Mouse (Mus musculus) neural tube, embryonic 12.5 days (tissue): ENCODE results near the gene Hoxc8. TPM values are rescaled to one million over a fixed set of nuclear protein-coding genes. Genes with fewer than 3 reads are reported as not detected.

Experiments
- ATAC-seq: fragments of 200-750 bp; cut with Nextera tagmentation; 2 replicates; pipeline ENCODE4 v1.8.0; 2017; ENCODE audit warnings: low read depth, mild to moderate bottlenecking, moderate TSS enrichment, moderate library complexity; ENCODE audit not compliant: low FRiP score
- H3K27ac ChIP-seq: fragments of 300-500 bp; sonication (generic); 2 replicates; pipeline ENCODE4 v1.5.1; 2016
- H3K27me3 ChIP-seq: fragments of 300-500 bp; sonication (generic); replicated peaks from 2 replicates; pipeline ENCODE4 v1.6.1; 2016; ENCODE audit warnings: mild to moderate bottlenecking
- H3K36me3 ChIP-seq: fragments of 300-500 bp; sonication (generic); 2 replicates; pipeline ENCODE4 v1.6.1; 2016; ENCODE audit warnings: mild to moderate bottlenecking
- H3K4me1 ChIP-seq: fragments of 300-500 bp; sonication (generic); 2 replicates; pipeline ENCODE4 v1.6.1; 2016
- H3K4me2 ChIP-seq: fragments of 300-500 bp; sonication (generic); replicated peaks from 2 replicates; pipeline ENCODE4 v1.6.1; 2016; ENCODE audit warnings: mild to moderate bottlenecking
- H3K4me3 ChIP-seq: fragments of 300-500 bp; sonication (generic); 2 replicates; pipeline ENCODE4 v1.5.1; 2016
- H3K9ac ChIP-seq: fragments of 300-500 bp; sonication (generic); 2 replicates; pipeline ENCODE4 v1.6.1; 2016; ENCODE audit warnings: mild to moderate bottlenecking
- H3K9me3 ChIP-seq: fragments of 300-500 bp; sonication (generic); 2 replicates; pipeline ENCODE4 v1.6.1; 2016; ENCODE audit warnings: mild to moderate bottlenecking
- WGBS: fragments of 180-500 bp; shearing (Covaris S2); methylation state at CpG from one replicate; pipeline ENCODE4 v1.1.7; 2016; 5-methylcytosine and 5-hydroxymethylcytosine counted together
- polyA plus RNA-seq: library from polyadenylated mRNA; unstranded; fragments of >200 nt; fragmentation: Nextera tagmentation; extraction: Ambion mirVana; gene quantifications from 2 replicates; pipeline ENCODE4 v1.2.1, GENCODE M21; 2016

The Hoxc8 gene
- polyA plus RNA-seq, 1 experiment from 2014 or later, result 65.6 TPM

DNA sequence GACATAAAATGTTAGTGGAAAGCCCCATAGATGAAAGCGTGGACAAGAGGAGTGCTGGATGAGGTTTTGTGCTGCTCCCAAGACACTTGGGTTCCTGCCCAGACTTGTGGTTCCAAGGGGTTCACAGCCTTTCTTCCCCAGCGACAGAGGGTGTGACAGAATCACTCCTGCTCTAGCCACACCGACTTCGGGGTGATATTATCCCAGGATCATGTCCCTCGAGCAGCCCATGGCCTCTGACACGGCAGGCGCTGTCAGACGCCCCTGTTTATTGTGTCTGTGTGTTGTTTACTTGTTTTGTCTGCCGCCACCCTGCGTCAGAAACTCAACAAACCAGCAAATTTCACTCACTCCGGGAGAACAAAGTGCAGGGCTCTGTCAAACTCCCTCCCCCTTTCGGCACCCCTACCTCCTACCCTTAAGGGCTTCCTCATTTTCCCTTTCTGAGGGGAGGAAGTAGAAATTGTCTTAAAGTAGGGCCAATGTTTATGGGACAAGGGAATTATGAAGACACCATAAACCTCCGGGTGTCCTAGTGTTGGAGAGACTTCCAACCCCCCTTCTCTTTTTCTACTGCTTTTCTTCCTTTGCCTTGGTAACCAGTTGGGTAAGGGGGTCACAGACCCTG, 12.5 kb downstream of the Hoxc8 start:
- Histone ChIP-seq H3K4me1 (peaks cover 75% of the 10 kb centered on the region), H3K27me3 (0 out of 2 replicates have a peak, but pooled peaks cover 4% of the 10 kb centered on the region), H3K27ac (peak overlapping the region; percentile 91), H3K4me3 (peak overlapping the region; percentile 76), H3K9me3 (no peaks in the 10 kb centered on the region), H3K4me2 (peak overlapping the region; percentile 86), H3K9ac (peak overlapping the region; percentile 96), H3K36me3 (no peaks in the 10 kb centered on the region)
- no peak for ATAC-seq
- WGBS, result 6% methylated on average over 13 of the region's 13 CpGs

DNA sequence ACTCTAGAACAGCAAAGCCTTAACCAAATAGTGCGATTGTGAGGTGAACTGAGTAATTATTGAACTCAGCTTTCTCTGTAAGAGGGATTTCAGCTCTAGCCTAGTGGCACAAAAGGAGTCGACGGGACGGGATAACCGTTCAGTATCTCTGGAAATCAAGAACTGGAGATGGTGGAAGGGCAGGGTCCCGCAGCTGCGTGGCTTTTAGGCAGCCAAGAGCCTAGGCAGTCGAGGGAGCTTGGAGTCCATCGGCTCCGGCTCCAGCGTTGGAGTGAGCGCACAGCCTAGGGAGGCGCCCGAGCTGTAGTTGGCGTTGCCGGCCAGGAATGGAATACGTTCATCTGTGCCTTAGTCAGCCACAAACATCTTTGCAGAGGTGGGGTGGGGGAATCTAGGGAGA, 14.9 kb downstream of the Hoxc8 start:
- Histone ChIP-seq H3K4me2 (peak overlapping the region; percentile 86), H3K36me3 (no peaks in the 10 kb centered on the region), H3K9me3 (no peaks in the 10 kb centered on the region), H3K27me3 (no peaks in the 10 kb centered on the region), H3K4me3 (peak overlapping the region; percentile 38), H3K9ac (peak overlapping the region; percentile 94), H3K27ac (peak overlapping the region; percentile 75), H3K4me1 (peaks cover 87% of the 10 kb centered on the region)
- no peak for ATAC-seq
- WGBS, result under 1% methylated on average over 17 of the region's 17 CpGs

DNA sequence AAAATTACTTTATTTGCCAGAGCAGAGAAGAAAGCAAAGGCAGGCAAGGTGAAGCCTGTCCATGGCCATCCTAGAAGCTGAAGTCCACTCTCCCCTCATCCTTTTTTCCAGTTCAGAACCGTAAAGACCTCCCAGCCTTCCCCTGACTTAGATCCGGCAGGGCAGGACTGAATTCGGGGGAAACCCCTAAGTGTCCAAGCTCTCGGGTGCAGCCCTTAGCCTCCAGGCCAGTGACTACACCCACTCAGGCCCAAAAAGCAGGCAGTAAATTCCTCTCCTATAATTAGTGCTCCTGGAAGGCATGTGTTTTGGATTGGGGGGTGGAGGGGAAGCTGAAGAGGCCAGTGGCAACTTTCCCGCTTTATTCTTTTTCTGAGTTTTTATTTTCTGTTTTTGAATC, 15.4 kb downstream of the Hoxc8 start:
- H3K36me3 ChIP-seq, result no peaks in the 10 kb centered on the region; the same call in 1 of the 2 replicates
- 6% methylated on average over 5 of the region's 5 CpGs for WGBS
- peak overlapping the region; percentile 86 for H3K4me2 ChIP-seq
- ATAC-seq, result no peak
- peaks cover 92% of the 10 kb centered on the region for H3K4me1 ChIP-seq
- H3K4me3 ChIP-seq, result peak overlapping the region; percentile 38
- peak overlapping the region; percentile 94 for H3K9ac ChIP-seq
- no peaks in the 10 kb centered on the region for H3K9me3 ChIP-seq
- no peaks in the 10 kb centered on the region for H3K27me3 ChIP-seq
- H3K27ac ChIP-seq, result peak overlapping the region; percentile 75

DNA sequence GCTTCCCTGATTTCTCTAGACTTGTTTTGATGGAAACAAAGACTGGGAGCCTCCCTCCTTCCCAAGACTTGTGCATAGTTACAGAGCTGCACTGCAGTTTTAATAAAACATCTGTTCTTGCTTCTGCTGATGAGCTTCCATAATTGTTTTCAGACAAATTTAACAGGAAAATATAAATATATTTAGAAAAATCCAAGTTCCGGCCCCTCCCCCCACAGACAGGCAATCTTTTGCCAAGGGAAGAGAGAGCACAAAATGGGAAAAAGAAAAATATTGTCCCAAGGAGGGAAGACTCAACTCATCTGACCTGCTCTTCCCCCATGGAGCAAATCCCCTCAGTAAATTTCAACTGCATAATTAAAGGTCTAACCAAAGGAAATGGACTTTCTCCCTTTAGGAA, 15.9 kb downstream of the Hoxc8 start:
- Histone ChIP-seq H3K36me3 (no peaks in the 10 kb centered on the region; the same call in 1 of the 2 replicates), H3K9ac (peak overlapping the region; percentile 94), H3K27ac (peak overlapping the region; percentile 75; the same call in 1 of the 2 replicates), H3K4me3 (peak overlapping the region; percentile 38), H3K4me2 (peak overlapping the region; percentile 86), H3K4me1 (peaks cover 97% of the 10 kb centered on the region), H3K27me3 (no peaks in the 10 kb centered on the region), H3K9me3 (no peaks in the 10 kb centered on the region)
- WGBS, result 9% methylated on average over 1 of the region's 1 CpGs
- no peak for ATAC-seq

DNA sequence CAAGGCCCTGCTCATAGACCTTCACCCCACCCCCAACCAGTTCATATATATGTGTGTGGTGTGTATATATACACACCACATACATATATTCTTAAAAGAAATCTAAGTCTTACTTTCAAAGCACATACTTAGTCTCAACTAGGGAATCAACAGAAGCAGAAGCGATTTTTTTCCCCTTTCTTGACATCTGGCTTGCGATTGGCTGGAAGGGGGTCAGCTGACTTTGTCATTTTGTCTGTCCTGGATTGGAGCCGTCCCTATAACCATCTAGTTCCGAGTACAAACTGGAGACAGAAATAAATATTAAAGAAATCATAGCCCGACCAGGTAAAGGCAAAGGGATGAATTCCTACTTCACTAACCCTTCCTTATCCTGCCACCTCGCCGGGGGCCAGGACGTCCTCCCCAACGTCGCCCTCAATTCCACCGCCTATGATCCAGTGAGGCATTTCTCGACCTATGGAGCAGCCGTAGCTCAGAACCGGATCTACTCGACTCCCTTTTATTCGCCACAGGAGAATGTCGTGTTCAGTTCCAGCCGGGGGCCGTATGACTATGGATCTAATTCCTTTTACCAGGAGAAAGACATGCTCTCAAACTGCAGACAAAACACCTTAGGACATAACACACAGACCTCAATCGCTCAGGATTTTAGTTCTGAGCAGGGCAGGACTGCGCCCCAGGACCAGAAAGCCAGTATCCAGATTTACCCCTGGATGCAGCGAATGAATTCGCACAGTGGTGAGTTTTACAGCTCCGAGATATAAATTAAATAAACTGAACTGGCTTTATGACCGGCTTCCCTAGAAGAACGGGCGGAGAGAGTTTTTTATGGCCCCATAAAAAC, 19.1 kb downstream of the Hoxc8 start:
- no peak for ATAC-seq
- Histone ChIP-seq H3K4me1 (peaks cover 93% of the 10 kb centered on the region), H3K9me3 (no peaks in the 10 kb centered on the region), H3K4me2 (peak overlapping the region; percentile 86), H3K9ac (peak overlapping the region; percentile 94), H3K27me3 (no peaks in the 10 kb centered on the region), H3K27ac (peak overlapping the region; percentile 93), H3K36me3 (peaks cover 2% of the 10 kb centered on the region; the same call in 1 of the 2 replicates), H3K4me3 (peak overlapping the region; percentile 48)
- under 1% methylated on average over 27 of the region's 27 CpGs for WGBS

DNA sequence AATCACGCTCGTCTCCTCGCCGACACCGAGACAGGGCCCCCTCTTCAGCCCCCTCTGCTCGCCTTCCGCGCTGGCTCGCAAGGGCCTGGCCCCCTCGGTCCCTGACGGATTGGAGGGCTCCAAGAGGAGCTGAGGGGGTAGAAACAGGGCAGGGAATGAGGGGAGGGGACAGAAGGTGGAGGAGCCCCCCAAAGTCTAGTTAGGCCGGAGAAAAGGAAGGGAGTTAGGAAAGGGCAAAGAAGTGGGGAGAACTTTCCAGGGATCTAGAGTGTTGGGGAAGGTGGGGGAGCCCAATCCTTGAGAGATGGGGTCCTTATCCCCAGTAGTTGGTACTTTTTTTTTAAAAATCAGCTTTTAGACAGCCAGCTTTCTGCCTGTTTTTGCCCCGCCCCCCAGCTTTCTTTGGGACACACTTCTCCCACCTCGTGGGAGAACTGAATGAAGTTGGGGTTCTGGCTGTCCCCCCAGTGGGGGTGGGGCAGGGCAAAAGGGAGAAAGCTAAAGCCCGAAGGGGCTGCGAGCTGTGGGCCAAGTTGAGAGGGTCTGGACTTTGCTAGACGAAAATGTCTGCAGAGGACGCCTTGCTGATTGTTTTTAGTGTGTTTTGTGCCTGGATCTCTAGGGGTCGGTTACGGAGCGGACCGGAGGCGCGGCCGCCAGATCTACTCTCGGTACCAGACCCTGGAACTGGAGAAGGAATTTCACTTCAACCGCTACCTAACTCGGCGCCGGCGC, 19.9 kb downstream of the Hoxc8 start:
- Histone ChIP-seq H3K4me1 (peaks cover 93% of the 10 kb centered on the region), H3K27me3 (no peaks in the 10 kb centered on the region), H3K4me2 (peak overlapping the region; percentile 86), H3K27ac (peak overlapping the region; percentile 93), H3K36me3 (peaks cover 2% of the 10 kb centered on the region; the same call in 1 of the 2 replicates), H3K9me3 (no peaks in the 10 kb centered on the region), H3K4me3 (peak overlapping the region; percentile 48), H3K9ac (peak overlapping the region; percentile 94)
- WGBS, result under 1% methylated on average over 31 of the region's 31 CpGs
- no peak for ATAC-seq

DNA sequence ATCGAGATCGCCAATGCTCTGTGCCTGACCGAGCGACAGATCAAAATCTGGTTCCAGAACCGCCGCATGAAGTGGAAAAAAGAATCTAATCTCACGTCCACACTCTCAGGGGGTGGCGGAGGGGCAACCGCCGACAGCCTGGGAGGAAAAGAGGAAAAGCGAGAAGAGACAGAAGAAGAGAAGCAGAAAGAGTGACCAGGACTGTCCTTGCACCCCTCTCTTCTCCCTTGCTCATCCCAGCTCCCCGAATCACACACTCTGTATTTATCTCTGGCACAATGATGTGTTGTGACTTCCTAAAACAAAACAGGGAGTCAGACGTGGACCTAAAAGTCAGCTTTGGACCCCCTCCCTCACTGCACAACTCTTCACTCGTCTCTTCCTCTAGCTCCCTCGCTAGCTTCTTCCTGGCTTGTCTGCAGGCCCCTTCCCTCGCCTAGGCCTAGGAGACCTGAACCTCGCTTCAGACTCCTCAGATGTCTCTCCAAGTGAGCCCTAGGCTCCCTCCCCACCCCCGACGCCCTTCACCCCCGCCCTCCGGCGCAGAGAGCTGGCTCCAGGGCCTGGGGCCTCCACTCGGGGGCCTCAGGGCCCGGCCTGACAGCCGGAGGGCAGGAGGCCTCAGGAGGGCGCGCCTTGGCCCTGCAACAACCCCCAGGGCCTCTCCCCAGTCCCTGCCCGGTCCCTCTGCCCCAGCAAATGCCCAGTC, 20.6 kb downstream of the Hoxc8 start:
- Histone ChIP-seq H3K27ac (peak overlapping the region; percentile 93), H3K4me2 (peak overlapping the region; percentile 86), H3K4me1 (peaks cover 93% of the 10 kb centered on the region), H3K4me3 (peak overlapping the region; percentile 48), H3K36me3 (peaks cover 2% of the 10 kb centered on the region; the same call in 1 of the 2 replicates), H3K9me3 (no peaks in the 10 kb centered on the region), H3K27me3 (no peaks in the 10 kb centered on the region), H3K9ac (peak overlapping the region; percentile 94)
- 5% methylated on average over 28 of the region's 28 CpGs for WGBS
- ATAC-seq, result no peak

DNA sequence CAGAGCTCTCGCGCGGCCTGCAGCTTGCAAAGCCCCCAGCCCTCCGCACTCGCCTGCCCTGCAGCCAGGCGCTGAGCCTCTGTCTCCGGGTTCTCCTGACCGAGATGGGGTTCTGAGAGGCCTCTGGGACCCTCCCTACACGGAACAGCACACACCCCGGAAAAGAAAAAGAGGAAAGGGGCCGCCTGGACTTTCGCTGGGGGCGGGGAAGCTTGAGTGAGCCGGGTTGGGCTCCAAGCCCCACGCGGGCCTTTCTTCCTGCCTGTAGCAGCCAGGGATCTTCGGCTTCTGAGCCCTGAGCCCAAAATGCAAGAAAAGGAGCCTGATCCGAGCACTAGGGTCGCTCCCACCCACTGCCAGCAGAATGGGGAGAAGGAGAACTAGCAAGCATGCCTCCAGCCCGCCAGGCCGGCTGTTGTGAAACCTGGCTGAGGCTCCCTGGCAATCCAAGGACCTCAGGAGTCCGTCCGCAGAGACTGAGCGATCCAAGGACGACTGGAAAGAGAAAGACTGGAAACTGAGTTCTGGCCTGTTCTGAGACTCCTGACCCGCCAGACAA, 21.6 kb downstream of the Hoxc8 start:
- Histone ChIP-seq H3K4me1 (peaks cover 93% of the 10 kb centered on the region), H3K27ac (peak overlapping the region; percentile 84), H3K4me2 (peak overlapping the region; percentile 86), H3K9ac (peak overlapping the region; percentile 94), H3K4me3 (peak overlapping the region; percentile 47), H3K27me3 (no peaks in the 10 kb centered on the region), H3K36me3 (peaks cover 2% of the 10 kb centered on the region; the same call in 1 of the 2 replicates), H3K9me3 (no peaks in the 10 kb centered on the region)
- 3% methylated on average over 26 of the region's 26 CpGs for WGBS
- ATAC-seq, result no peak

DNA sequence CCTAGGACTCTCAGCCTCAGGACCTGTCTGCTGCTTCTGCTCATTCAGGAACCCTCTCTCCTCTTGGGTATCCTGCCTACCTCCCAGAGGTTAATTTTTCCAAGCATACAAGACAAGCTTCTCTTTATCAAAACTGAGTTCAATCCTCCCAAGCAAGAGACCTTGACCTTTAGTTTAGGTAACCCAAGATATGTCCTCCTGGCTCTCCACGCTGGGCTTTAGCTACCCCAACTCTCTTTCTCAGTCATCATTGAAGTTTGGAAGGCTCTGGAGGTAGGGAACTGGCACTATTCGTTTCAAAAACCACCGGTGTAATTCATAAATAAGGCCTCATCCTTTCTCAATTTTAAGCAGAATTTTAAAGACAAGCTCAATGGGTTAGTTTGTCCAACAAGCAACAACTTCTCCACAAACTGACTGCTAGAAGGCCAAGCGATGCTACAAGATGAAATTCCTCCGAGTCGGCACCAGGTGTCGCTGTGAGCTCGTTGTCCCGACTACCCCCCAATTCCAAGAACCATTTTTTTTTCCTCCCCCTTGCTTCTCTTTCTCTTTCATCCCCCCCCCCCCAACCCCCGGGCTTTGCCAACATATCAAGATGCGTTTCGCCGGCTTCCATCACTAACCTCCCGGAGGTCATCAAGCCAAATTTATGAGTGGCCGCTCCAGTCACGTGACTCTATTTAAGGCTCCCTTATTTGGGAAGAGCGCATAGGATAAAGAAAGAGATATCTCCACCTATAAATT, 23.0 kb downstream of the Hoxc8 start:
- Histone ChIP-seq H3K4me1 (peaks cover 93% of the 10 kb centered on the region), H3K4me3 (peak overlapping the region; percentile 47), H3K36me3 (peaks cover 2% of the 10 kb centered on the region; the same call in 1 of the 2 replicates), H3K27ac (peak overlapping the region; percentile 96), H3K9ac (peak overlapping the region; percentile 94), H3K9me3 (no peaks in the 10 kb centered on the region), H3K4me2 (peak overlapping the region; percentile 86), H3K27me3 (no peaks in the 10 kb centered on the region)
- 3% methylated on average over 17 of the region's 17 CpGs for WGBS
- no peak for ATAC-seq

DNA sequence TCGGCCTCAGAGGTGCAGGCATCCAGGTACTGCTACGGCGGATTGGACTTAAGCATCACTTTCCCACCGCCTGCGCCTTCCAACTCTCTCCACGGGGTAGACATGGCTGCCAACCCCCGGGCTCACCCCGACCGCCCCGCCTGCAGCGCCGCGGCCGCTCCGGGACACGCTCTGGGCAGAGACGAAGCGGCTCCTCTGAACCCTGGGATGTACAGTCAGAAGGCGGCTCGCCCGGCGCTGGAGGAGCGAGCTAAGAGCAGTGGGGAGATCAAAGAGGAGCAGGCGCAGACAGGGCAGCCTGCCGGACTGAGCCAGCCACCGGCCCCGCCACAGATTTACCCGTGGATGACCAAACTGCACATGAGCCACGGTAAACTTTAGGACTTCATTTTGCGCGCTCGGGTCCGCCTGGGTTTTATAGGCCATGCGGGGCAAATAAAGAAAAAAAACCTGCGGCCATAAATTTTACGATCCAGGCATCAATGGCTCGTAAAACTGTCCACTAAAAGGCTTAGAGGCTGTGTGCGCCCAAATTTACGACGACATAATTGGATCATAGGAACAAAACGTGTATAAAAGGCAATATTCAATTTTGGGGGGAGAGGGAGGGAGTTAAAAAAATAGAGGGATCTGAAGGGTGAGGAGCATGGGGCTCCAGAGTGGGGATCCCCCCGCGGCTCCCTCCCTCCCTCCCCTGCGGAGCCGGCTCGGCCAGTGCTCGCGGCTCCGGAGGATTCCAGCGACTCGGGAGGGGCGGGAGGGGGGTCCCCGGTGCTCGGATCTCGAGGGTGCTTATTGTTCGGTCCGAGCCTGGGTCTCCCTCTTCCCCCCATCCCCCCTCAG, 24.0 kb downstream of the Hoxc8 start:
- peak overlapping the region; percentile 86 for H3K4me2 ChIP-seq
- no peaks in the 10 kb centered on the region for H3K27me3 ChIP-seq
- no peaks in the 10 kb centered on the region for H3K9me3 ChIP-seq
- peaks cover 93% of the 10 kb centered on the region for H3K4me1 ChIP-seq
- WGBS, result under 1% methylated on average over 57 of the region's 57 CpGs
- H3K4me3 ChIP-seq, result peak overlapping the region; percentile 47
- peak overlapping the region; percentile 96 for H3K27ac ChIP-seq
- ATAC-seq, result peak; percentile 80
- peaks cover 2% of the 10 kb centered on the region; the same call in 1 of the 2 replicates for H3K36me3 ChIP-seq
- H3K9ac ChIP-seq, result peak overlapping the region; percentile 90
